Mouse (Mus musculus) gastrocnemius, postnatal 4 days (tissue): ENCODE results near the gene Garnl3. TPM values are rescaled to one million over a fixed set of nuclear protein-coding genes. Genes with fewer than 3 reads are reported as not detected.
"Not testable (repeated sequence)": the region's sequence is repeated elsewhere in the genome, so short reads cannot be mapped to it uniquely, and the experiment has no call there.

Experiments
- DNase-seq, 2 experiments: peaks; one replicate each; pipeline ENCODE4 v3.0.0; 2021 to 2022; ENCODE audit warnings: low spot score in 2 of 2, mixed read lengths in 2 of 2
- total RNA-seq, 2 experiments: library from RNA; stranded (reverse); gene quantifications; 2 replicates each; pipeline ENCODE4 v1.2.3; 2021

The Garnl3 gene
- total RNA-seq, 2 experiments from 2014 or later = 7.5 to 8.4 TPM

DNA sequence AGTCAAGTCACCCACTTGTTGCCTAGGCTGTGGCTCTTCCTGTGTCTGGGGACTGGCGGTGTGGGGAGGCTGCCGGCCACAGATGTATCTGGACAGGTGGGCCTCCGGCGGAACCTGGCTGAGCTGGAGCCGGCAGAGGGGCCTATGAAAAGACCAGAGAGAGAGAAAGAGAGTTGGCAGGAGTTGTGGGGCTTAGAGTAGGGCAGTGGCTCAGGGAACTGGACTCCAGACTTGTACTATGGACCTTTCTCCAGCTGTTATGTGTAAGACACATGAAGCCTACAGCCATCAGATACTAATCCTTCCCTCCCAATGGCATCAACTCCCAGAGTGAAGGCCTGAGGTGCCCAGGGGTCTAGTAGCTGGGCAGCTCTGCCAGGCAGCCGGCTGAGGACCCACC, 27.4 kb upstream of the Garnl3 start:
- DNase-seq = no peak

DNA sequence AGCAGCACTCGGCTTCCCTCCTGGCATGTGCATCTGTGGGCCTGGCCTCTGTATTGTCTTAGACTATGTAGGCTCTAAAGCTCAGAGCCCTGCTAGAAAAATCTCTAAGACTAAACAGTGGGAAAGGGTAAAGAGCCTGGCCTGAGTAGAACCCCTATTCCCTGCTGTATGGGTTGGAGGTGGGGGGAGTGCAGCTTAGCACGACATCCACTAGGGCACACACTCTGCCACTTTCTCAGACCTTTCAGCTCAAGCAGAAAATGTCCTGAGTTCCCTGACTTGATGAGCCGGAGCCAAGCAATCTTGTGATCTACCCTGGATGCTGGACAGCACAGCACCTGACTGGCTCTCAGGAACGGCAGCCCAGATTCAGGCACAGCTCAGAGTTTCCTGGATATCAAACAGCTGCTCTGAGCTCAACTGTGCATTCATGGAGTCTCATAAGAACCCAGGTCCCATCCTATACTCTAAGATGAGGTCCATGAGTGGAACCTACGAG, 24.9 kb upstream of the Garnl3 start:
- DNase-seq = no peak

DNA sequence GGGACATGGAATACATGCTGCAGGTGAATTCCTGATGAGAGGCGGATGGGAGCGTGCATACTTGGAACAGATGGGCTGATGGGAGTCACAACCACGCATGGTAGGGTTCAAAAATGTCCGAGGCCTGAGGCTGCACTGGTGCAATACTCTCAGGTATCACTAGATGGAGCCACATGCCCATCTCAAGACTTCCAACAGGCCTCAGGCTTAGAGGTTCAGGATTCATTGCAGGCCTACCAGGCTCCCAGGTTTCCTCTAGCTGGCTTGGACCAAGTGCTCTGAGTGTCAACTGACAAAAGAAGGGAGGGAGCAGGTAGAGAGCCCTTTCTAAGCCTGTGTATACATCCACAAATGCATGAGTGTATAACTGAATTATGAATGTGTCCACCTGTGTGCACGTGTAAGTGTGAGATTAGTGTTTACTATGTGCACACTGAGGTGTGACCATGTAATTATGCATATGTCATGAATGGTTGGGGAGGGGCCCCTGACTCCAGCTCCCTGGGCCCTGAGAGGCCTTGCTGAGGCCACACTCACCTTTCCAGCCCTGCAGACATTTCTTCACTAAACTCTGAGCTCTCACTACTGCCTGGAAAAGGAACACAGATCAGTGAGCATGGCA, 23.4 kb upstream of the Garnl3 start:
- peak in 1 of 2 experiments; percentile 71 for DNase-seq

DNA sequence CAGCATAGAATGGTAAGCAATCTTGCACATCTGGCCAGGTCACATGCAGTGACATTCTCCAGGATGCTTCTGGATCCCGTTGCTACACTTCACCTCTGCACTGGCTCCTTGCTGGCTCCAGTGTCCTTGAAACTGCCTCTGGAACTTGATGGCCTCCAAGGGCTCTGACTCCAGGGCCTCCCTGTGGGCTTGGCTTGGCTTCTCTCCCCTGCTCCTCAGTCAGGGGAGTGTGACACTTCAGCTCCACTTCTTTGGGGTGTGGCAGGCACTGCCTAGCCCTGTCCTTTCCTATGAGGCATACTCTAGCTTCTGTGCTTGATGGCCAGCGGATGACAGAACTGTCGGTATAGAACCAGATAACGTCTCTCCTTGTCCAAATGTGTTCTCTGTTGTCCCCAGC, 15.5 kb upstream of the Garnl3 start:
- no peak for DNase-seq

DNA sequence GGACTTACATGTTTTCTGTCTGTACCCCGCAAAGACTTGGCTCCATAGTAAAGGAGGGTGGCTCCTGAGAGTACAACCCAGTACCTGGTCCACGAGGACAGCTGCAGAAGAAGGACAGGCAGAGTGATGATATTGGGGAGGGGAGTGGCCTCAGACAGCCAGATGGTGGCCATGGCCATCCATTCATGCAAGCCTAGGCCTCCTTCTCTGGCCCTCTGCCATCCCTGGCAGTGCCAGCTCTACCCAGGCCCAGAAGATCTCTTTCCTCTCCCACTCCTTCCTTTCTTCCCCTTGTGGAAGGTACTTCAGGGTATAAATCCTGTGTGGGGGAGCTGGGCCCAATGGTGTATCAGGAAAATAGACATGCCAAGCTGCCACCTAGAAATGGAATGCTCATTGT, 11.8 kb upstream of the Garnl3 start:
- no peak for DNase-seq

DNA sequence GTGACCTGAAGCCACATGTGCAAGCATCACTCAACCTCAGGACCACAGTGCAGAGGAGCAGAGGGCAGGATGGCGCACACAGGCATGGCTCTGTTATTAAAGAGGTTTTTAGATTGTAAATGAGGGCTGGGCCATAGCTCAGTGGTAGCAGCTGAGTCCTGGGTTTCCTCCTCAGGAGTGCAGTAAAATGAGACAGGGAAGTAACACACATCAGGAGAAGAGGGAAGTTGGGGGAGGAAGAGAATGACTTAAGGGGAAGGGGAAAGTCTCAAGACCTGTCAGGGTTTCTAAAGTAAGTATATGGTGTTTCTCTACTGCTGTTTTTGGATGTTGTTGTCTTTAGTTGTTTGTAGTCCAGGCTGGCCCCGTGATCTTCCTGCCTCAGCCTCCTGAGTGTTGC, 7.0 kb upstream of the Garnl3 start:
- no peak for DNase-seq

DNA sequence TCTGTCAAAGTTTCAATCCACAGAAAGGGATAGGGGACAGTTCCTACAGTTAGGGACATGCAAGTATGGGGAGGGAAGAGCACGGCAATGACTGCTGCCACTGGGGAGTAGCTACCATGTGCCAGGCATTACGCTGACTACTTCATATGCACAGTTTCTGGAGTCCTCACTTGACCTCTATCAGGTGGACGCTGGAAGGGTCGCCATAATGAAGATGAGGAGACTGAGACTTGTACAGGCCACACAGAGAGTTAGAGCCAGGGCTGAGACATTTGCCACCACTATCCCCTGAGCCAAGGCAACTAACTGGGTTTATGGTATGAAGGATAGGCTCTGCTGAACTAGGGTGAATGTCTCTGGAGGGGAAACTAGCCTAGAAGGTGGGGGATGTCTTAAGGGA, 6.3 kb upstream of the Garnl3 start:
- DNase-seq = no peak

DNA sequence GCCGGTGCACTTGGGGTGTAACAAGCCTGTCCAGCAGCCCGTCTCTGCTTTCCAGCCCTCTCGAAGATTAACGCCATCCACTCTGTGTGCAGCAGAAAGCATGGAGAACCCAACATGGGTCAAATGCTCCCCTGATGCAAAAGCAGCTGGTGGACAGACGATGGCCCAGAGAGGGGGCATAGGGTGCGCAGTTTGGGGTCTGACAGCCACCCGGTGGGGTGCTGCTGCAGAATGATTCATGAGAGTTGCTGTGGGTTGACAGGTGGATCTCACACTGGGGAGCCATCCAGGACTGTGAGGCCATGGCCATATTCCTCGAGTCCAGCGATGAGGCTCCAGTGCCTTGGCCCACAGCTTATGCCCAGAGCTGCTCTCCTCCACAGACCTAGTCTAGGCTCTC, 5.8 kb upstream of the Garnl3 start:
- no peak for DNase-seq

DNA sequence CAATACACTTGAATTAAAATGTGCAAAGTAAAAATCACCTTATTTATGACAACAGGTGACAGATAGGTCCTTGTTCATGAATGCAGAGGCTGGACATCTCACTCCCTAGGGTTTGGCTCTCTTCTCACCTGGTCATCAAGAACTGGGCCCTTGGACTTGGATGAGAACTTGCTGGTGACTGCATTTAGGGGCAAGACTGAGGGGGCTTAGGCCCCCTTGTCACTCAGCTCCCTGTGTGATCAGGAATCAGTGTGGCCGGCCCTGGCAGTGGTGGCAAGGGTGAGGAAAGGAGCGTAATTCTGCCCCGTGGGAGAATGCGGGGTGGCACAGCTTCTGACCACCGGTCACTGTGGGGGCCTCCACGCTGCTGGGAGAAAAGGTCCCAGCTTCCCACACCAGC, 4.9 kb upstream of the Garnl3 start:
- no peak for DNase-seq

DNA sequence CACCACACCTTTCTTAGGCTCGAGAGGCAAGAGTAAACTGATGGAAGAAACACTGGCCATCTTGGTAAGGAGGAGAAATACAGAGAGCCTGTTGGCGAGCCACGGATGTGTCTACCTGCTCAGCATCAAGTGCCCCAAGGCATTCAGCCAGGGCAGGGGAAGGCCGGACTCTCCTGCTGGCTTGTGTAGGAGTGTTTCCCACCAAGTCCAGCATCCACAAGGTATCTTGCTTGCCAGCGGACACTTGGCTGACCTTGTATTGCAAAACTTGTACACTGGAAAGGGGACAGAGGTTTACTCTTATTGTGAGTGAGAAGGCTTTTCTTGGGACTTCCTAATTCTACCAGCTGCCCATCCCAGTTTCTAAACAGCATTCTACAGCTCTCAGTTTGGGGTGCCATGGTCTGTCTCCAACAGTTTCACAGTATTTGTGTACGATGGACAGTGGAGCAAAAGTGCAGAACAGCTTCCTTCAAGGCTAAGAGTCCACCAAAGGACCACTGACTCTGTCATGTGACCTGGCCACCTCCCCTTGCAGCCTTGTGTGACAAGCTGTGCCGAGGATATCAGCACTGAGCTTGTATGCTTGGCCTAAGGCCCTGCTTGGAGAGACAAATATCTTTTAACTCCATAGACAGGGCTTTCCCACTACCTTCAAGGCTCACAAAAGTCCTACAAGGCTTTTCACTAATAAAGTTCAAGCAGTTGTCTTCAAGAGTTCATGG, 3.5 kb upstream of the Garnl3 start:
- DNase-seq = no peak

DNA sequence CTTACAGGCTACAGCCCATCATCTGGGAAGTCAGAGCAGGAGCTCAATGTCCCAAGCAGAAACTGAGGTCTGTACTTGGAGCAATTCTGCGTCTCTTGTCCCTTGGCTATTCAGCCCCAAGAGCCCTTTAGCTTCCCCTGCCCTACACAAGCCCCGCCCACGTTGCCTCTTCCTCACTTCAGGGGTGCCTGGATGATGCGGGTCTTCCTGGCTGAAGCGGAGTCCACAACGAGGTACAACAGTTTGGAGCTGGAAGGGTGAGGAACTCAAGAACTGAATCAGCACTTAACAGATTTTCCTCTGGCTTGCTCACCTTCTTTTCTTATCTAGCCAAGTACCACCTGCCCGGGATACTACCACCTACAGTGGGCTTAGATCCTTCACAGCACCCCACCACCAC, 852 bp upstream of the Garnl3 start:
- no peak for DNase-seq

DNA sequence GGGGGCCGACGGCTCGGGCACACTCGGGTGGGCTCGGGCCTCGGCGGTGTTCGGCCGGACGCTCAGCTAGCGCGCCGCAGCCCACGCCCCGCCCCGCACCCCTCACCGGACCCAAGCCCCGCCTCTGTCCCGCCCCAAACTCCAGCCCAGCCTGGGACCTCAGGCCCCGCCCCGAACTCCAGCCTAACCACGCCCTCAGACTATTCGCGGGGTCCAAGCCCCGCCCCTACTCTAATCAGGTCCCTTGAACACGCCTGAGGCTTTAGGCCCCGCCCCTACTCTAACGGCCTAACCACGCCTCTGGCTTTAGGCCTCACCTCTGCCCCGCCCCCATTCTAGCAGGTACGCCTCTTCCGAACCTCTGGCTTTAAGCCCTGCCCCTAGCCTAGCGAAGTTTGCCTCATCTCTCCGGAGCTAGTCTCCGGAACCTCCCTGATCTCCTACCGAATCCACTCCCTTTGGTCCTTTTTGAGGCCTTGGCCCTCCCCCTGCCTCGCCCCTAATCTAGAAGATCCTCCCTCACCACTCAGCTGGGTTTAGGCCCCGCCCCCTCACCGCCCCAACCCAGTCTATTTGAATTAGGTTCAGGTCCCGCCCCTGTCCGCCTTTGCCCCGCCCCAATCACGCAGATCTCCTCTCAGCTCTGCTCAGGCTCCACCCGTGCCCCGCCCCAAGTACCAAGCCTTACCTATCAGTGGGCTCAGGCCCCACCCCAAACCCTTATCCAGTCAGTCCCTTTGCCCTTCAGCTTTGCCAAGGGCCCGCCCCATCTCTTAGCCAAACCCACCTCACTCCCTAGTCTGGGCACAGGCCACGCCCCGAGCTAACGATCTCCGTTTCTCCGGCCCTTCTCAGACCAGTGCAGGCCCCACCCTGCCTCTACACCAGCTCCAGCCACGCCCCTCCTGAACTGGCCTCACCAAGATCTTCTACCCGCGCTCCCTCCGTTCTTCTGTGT, 649 bp downstream of the Garnl3 start:
- peak; percentile 88 to 97 for DNase-seq

DNA sequence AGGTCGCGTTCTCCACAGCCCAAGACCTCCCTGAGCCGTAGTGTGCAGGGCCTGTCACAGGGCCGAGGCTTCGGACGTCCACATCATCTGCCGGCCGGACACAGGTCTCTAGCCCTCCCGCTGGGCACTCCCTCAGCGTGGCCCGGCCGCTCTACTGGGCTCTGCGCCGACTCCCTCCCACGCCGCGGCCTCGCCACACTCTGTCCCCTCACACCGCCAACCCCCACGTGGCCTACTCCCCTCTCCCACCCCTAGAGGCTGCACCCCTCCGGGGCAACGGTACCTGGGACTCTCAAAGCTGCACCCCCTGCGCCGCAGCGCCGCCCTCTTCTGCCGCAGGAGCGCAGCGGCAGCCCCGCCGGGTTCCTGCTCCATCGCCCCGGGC, 1.3 kb downstream of the Garnl3 start:
- DNase-seq = no peak

DNA sequence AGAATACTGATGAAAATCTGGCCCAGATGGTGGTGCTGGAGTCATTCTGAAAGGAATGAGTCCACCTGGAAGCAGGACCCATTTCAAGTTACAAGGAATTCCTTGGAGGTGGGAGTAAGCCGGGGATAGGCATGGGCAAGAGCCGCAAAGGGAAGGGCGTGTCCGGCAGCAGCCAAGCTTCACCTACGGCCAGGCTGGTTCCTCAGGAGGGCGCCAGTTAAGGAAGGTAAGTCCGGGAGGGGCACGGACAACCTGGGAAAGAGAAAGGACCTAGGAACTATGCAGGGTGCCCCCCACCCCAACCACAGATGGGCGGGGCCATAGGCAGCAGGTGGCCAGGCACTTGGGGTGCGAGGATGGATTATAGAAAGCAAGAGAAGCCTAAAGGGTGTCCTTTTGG, 1.8 kb downstream of the Garnl3 start:
- no peak for DNase-seq

DNA sequence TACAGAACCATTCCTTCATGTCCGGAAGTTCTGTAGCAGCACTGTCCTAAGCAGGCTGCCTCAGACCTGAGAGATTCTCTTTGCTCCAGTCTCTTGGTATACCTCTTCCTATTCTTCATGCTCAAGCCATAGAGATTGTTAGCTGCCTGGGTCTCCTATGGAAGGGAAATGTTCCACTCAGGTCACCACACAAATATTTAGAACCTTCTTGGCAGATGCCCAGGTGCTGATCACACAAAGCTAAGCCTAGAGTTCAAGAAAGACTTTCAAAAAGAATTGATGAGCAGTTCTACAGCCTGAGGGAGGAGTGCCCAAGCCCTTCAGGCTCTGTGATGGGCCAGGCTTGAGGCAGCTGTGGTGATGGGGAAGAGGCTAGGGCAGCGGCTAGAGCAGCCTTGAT, 2.4 kb downstream of the Garnl3 start:
- DNase-seq = no peak

DNA sequence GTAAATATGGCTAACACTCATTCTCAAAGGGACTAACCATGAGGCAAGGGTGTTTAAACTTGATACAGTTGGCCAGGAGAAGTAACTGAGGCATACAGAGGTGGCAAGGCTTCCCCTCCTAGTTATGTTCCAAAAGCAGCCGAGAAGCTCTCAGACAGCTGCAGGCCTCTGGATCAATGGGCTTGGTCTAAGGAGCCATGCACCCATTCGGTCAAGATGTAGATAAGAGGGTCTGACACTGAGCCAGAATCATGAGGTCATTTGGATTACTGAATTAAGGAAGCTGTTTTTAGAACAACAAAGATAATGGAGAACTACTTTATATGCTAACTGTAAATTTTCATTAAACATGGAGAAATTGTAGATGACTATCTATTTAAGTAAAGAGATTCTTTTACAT, 4.2 kb downstream of the Garnl3 start:
- DNase-seq = no peak

DNA sequence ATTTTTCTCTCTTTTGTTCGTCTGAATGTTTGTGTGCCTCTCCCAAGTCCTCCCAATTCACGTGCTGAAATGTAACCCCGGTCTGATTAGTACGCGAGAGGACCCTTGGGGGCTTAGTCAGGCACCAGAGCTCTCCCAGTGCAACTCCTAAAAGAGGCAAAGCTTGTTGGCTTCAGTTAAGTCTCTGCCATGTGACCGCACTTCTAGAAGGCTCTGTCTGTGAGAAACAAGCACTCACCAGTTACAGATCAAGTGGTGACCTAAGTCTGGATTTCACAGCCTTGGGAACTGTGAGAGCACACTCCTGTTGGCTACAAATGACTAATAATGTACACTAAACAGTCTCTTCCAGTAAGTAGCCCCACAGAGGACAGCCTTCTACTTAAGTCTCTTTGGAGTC, 8.6 kb downstream of the Garnl3 start:
- no peak for DNase-seq

DNA sequence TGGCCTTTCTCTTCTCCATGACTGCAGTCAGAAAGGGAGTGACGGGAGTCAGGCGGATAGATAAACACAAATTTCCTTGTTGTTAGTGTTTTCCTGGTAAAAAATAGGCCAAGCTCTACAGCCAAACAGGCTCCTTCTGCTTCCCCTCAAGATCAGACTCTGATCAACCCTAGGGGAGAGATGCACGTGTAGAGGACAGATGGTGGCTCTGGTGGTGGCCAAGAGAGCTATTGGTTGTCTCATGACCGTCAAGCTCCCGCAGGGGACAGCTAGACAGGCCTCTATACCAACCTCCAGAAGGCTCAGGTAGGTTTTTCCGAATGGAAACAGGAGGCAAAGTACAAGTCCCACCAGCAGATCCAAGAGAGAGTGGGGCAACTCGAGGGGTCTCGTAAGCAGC, 30.9 kb downstream of the Garnl3 start:
- DNase-seq = no peak

DNA sequence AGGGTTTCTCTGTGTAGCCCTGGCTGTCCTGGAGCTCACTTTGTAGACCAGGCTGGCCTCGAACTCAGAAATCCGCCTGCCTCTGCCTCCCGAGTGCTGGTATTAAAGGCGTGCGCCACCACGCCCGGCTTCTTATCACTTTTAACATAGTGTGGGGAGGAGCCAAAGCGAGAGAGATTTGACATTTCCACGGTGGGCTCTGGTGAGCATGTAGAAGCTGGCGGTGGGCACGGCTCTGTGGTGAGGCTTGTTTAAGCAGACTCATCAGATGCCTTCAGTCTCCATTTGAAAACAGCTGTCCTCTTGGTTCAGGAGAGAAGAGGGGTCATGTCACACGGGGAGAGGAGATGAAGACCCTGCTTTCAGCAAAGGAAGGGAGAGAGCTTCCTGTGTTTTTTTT, 34.1 kb downstream of the Garnl3 start:
- not testable (repeated sequence) for DNase-seq

DNA sequence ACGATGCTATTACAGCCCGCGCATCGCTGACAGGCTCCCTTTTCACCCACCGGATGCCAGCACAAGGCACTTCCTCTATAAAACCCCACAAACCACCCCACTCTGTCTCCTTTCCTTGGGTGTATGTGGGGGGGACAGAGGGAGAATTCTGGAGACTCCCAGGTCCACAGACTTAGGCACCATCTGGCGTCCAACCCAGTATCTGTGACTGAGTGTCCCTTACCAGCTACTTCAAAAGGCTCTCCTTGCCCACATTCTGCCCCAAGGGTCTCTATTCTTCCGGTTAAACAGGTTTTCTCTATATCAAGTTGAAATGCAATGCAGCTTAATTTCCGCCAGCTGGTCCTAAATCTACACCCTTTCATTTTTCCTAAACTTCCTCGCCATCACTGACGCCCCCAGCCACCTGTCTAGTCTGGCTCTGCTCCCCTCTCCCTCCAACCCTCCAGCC, 36.2 kb downstream of the Garnl3 start:
- no peak for DNase-seq

DNA sequence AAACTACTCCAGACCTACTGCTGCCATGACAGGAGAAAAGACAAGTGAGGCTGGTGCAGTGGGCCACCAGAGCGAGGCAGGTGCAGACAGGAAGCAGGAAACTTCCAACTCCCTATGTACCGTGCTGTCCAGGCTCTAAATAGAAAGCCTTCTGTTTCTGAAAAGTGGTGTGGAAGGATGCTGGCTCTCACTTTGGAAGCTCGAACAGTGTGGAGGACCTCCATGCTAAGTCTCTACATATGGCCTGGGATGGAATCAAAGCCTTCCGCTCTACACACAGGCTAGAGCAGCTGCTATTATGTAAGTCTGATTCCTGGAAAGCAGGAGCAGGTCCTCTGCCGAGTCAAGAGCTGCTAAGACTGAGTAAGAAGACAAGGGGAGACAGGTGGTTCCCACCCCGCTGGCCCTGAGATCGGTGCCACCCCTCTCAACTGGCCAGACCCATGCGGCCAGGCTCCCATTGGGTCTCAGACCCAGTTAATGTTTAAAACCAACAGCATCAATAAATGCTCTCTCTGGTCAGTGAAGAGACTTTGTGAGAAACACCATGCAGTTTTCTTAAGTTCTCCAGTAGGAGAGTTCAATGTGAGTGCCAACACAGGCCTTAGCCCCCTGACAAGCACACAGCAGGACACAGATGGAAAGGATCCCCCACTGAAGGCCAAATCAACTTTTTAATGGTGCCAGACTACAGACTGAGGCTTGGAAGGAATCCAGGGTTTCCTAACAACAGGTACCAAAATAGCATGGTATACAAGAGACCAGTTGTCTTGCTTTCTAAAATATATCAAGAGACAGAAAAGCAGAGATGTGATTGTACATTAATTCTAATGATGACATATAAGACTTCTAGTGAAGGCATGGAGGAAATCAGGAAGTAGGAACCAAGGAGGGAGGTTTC, 40.6 kb downstream of the Garnl3 start:
- DNase-seq = no peak
